Mouse (Mus musculus) gastrocnemius, adult 2 months (tissue): ENCODE measurements around the gene Csf2rb. TPM values are rescaled to one million over a fixed set of nuclear protein-coding genes. Genes with fewer than 3 reads are reported as not detected.
"Not testable (repeated sequence)": the region's sequence is repeated elsewhere in the genome, so short reads cannot be mapped to it uniquely, and the experiment has no call there.

Source experiments
- DNase-seq: peaks from one replicate; pipeline ENCODE4 v3.0.0; 2022
- H3K27ac ChIP-seq: fragments of 200-600 bp; 2 replicates; pipeline ENCODE4 v1.8.1; 2022; ENCODE audit warnings: mild to moderate bottlenecking
- H3K4me3 ChIP-seq: fragments of 200-600 bp; 2 replicates; pipeline ENCODE4 v1.8.1; 2022; ENCODE audit warnings: mild to moderate bottlenecking, moderate library complexity
- CTCF ChIP-seq: fragments of 200-600 bp; IDR thresholded peaks from 2 replicates; pipeline ENCODE4 v1.8.1; 2022; ENCODE audit warnings: antibody characterized with exemption, mild to moderate bottlenecking, moderate library complexity
- intact Hi-C: fragments of 180-260 bp; cut with DNase I; formaldehyde crosslinking; loops from one replicate; pipeline ENCODE4 v1.15.1; 2025
- long read RNA-seq, 2 experiments: library from polyadenylated mRNA; stranded (forward); transcript quantifications; one replicate each; pipeline ENCODE4 v2.0.0; 2021
- total RNA-seq, 2 experiments: library from RNA; stranded (reverse); gene quantifications; 2 replicates each; pipeline ENCODE4 v1.2.3; 2021

Csf2rb gene
- 1 to 10 TPM in 1 of 2 experiments, under 1 TPM in 1; 0.86 to 1.0 TPM for total RNA-seq
- long read RNA-seq, experiment 1: 0 reads
- long read RNA-seq, experiment 2: 0 reads

GRCm38 (mm10) chr15:78325671-78326339 lies at the start of gene Csf2rb:
Csf2rb (plus strand) TSS chr15:78325752.
- peak within 1 kb of the TSS; percentile 57 for H3K4me3 ChIP-seq
- DNase-seq: no peak
- TF ChIP-seq CTCF: no peak
- peak within 1 kb of the TSS; percentile 64 for H3K27ac ChIP-seq
- intact Hi-C loops: no loop called here

- DNase-seq: no peak
These were observed 47.2 kb upstream of the Csf2rb start for GRCm38 (mm10) chr15:78278308-78278707.

DNA sequence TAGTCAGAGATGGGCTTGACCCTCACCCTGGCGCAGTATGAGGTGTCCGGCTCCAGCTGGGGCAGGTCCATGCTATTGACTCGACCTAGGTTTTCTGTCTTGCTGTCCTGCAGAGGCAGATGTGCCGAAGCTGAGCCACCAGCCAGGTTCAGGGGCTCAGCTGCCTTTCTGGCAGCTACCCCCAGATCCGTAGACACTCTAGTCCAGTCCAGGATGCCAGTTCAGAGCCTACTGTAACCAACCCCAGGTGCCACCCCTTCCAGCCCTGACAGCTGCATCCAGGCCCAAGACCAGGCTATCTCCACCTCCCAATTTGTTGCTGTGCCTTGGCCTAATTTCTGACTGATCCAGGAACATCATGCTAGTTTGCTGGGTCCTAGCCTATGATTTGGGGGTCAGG lies 37.6 kb upstream of the Csf2rb start:
- H3K27ac ChIP-seq: no peak overlapping the region
- TF ChIP-seq CTCF: no peak
- DNase-seq: no peak
- H3K4me3 ChIP-seq: no peak overlapping the region
- intact Hi-C loops: no loop called here

More at GRCm38 (mm10) chr15:78278308-78278707, 47.2 kb upstream of the Csf2rb start:
- Histone ChIP-seq H3K27ac (no peak overlapping the region), H3K4me3 (no peak overlapping the region)
- TF ChIP-seq CTCF: no peak
- intact Hi-C loops: no loop called here

DNA sequence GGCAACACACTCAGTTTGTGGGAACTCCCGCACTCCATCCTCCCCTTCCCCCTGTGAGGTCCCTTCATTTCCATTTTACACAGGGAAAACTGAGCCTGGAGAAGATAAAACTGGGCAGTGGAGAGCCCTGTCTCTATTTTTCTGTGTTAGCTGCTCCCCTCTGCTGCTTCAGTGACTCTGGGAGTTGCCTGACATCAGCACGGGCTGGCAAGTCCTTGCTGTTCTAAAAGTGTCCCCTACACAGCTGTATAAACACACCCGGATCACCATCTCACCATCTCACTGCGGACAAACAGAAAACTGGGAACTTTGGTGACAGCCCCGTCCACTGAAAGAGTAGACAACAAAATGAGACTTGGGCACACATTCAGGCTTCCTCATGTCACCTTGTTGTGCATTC lies 35.8 kb upstream of the Csf2rb start:
- intact Hi-C loops, DNase-seq, H3K4me3 ChIP-seq, H3K27ac ChIP-seq: not testable (repeated sequence)

DNA sequence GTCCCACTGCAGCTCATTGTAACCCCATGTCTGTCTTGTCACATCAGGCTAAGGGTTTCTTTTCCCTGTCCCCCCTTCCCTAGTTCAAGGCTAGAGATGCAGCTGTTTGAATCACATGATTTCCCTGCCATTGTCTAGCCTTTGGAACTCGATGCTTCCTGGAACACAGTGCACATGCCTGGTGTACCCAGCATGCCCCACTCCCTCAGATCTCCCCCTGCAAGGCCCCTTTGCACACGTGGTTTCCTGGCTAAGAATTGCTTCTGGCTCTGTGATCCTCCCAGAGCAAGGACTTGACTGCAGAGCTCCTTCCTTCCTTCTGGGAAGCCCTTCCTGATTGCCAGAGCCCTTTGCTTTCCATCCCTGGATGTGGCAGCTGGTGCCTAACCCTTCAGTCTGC lies 32.3 kb upstream of the Csf2rb start:
- H3K4me3 ChIP-seq, H3K27ac ChIP-seq, DNase-seq, intact Hi-C loops: not testable (repeated sequence)

- Histone ChIP-seq H3K27ac (no peak overlapping the region), H3K4me3 (no peak overlapping the region)
- TF ChIP-seq CTCF: no peak
- intact Hi-C loops: no loop called here
- DNase-seq: no peak
These were observed 31.8 kb upstream of the Csf2rb start for GRCm38 (mm10) chr15:78293716-78294115.

- no peak for TF ChIP-seq CTCF
These were observed 27.0 kb upstream of the Csf2rb start for GRCm38 (mm10) chr15:78298558-78298957.

GRCm38 (mm10) chr15:78299641-78300040 lies 25.9 kb upstream of the Csf2rb start:
- H3K27ac ChIP-seq: no peak overlapping the region
- H3K4me3 ChIP-seq: no peak overlapping the region
- DNase-seq: no peak
- intact Hi-C loops: no loop called here
- no peak for TF ChIP-seq CTCF

More at GRCm38 (mm10) chr15:78298558-78298957, 27.0 kb upstream of the Csf2rb start:
- intact Hi-C loops: no loop called here
- no peak for DNase-seq
- no peak overlapping the region for H3K27ac ChIP-seq
- no peak overlapping the region for H3K4me3 ChIP-seq

GRCm38 (mm10) chr15:78300773-78301172 lies 24.8 kb upstream of the Csf2rb start:
- intact Hi-C loops: no loop called here
- Histone ChIP-seq H3K27ac (no peak overlapping the region), H3K4me3 (no peak overlapping the region)
- TF ChIP-seq CTCF: no peak
- DNase-seq: no peak

- intact Hi-C loops: no loop called here
- H3K4me3 ChIP-seq: no peak overlapping the region
- no peak overlapping the region for H3K27ac ChIP-seq
- DNase-seq: no peak
- no peak for TF ChIP-seq CTCF
These were observed 22.8 kb upstream of the Csf2rb start for GRCm38 (mm10) chr15:78302718-78303117.

DNA sequence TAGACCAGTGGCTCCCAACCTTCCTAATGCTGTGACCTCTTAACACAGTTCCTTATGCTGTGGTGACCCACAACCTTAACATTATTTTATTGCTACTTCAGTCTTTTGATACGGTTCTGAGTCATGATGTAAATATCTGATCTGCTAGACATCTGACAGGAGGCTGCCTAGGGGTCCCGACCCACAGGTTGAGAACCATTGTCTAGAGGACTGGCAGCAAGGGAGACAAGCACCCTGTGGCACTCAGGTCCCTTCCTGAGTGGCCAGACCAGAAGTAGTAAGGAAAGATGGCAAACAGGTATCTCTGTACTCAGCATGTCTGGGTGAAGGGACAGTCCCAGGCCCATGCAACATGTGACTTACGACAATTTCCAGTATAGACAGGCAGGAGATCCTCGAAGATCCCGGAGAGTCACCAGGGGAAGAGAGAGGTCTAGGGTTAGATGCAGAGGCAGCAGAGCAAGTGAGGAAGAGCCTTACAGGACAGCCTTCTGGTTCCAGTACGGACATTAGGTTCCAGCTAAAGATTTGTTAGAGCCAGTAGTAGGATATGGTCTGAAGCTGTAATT lies 21.8 kb upstream of the Csf2rb start:
- no peak for TF ChIP-seq CTCF
- no peak overlapping the region for H3K27ac ChIP-seq
- DNase-seq: no peak
- H3K4me3 ChIP-seq: no peak overlapping the region
- intact Hi-C loops: no loop called here

GRCm38 (mm10) chr15:78305341-78305933 lies 20.1 kb upstream of the Csf2rb start, which contains the start of gene Csf2rb2:
Csf2rb2 (minus strand) TSS chr15:78305721.
- H3K27ac ChIP-seq: peak within 1 kb of the TSS; percentile 54; the same call in 1 of the 2 replicates
- DNase-seq: no peak
- H3K4me3 ChIP-seq: peak within 1 kb of the TSS; percentile 52
- intact Hi-C loops: no loop called here
- TF ChIP-seq CTCF: no peak

DNA sequence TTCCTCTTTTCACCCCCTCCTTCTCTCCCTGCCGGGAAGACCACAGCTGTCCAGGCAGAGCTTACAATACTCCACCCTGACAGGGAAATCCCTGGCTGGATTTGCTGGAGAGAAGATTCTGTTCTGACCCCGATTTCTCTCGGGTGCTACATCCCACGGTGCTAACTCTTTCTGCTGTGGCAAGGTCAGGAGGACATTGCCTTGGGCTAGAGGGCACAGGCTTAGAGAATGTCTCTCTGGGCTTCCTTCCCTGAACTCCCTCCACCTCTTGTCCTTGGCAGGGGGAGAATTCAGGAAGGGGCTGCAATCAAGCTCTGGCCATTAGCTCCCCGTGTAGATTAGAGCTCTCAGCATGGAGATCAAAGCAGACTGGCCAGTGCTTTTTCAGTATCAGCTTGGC lies 15.7 kb upstream of the Csf2rb start:
- no peak for TF ChIP-seq CTCF
- intact Hi-C loops: no loop called here
- Histone ChIP-seq H3K4me3 (no peak overlapping the region), H3K27ac (peak overlapping the region; percentile 6; the same call in 1 of the 2 replicates)
- DNase-seq: no peak

GRCm38 (mm10) chr15:78310971-78311370 lies 14.6 kb upstream of the Csf2rb start:
- DNase-seq: no peak
- TF ChIP-seq CTCF: no peak
- H3K27ac ChIP-seq: no peak overlapping the region
- H3K4me3 ChIP-seq: no peak overlapping the region
- intact Hi-C loops: no loop called here

DNA sequence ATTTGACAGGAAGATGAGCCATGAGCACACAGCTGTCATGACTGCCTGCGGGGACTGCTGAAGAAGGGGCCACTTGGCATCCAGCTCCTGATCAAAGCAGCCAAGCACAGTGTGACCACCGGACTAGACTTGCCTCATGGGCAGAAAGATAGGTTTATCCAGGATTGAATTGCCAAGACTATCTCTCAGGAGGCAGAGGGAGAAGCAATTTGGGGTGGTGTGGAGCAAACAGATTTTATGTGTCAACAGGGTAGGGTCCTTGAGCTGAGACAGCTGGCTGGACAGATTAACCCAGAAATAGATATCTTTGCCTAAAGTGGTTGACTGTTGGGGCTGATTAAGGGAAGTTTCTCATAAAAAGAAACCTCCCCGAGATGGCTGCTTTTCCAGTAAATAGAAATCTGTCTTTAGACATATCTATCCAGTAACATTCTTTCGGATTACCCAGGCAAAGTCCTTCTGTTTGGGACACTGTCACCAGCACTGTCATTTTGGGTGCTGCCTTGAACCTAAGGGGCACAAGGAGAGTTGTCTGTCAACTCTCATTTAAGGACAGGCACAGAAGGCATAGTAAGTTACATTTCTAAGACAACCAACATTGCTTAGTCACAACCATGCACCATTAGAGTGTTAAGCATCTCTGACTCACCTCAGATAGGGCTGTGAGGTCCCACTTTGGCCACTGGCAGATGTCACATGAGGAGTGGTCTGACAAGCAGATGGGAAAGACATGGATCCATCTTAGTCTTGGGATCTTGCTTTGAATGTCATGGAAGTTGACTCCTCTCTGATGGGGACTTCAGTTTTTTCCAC lies 12.9 kb upstream of the Csf2rb start:
- H3K27ac ChIP-seq, DNase-seq, intact Hi-C loops, H3K4me3 ChIP-seq: not testable (repeated sequence)

DNA sequence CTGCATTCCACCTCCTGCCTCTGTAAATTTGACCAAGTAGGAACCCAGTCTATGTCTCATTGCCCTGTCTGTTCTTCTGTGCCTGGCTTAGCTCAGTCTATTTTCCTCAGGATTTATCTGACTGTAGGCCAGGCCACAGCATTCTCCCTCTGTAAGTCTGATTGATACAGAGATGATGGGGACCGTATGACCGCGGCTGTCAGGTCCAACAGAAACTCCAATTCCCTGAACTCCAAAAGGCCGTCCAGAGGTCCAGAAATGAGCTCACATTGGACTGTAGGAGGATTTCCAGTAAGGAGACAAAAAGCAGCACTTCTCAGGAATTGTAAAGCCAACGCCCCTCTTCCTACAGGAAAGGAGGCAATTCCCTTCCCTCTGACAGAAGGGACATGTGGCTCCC lies 11.9 kb upstream of the Csf2rb start:
- DNase-seq, intact Hi-C loops, H3K4me3 ChIP-seq, H3K27ac ChIP-seq: not testable (repeated sequence)

DNA sequence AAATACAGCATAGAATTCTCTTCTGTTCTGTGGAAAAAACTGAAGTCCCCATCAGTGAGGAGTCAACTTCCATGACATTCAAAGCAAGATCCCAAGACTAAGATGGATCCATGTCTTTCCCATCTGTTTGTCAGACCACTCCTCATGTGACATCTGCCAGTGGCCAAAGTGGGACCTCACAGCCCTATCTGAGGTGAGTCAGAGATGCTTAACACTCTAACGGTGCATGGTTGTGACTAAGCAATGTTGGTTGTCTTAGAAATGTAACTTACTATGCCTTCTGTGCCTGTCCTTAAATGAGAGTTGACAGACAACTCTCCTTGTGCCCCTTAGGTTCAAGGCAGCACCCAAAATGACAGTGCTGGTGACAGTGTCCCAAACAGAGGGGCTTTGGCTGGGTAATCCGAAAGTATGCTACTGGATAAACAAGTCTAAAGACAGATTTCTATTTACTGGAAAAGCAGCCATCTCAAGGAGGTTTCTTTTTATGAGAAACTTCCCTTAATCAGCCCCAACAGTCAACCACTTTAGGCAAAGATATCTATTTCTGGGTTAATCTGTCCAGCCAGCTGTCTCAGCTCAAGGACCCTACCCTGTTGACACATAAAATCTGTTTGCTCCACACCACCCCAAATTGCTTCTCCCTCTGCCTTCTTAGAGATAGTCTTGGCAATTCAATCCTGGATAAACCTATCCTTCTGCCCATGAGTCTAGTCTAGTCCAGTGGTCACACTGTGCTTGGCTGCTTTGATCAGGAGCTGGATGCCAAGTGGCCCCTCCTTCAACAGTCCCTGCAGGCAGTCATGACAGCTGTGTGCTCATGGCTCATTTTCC lies 7.0 kb upstream of the Csf2rb start:
- intact Hi-C loops, DNase-seq, H3K4me3 ChIP-seq, H3K27ac ChIP-seq: not testable (repeated sequence)
